Mouse (Mus musculus) liver, adult 2 months (tissue): Measurements from ENCODE around the gene Rarres2.

Experiments
- CTCF ChIP-seq: fragments of 200-500 bp; IDR thresholded peaks from 2 replicates; pipeline ENCODE4 v1.5.1; 2011; ENCODE audit warnings: low read depth, low read length, control low read depth
- POLR2A ChIP-seq: fragments of 200-500 bp; IDR thresholded peaks from 2 replicates; pipeline ENCODE4 v1.6.1; 2011; ENCODE audit warnings: low read length, control low read depth; ENCODE audit not compliant: insufficient read depth; ENCODE audit errors: extremely low read depth

DNA sequence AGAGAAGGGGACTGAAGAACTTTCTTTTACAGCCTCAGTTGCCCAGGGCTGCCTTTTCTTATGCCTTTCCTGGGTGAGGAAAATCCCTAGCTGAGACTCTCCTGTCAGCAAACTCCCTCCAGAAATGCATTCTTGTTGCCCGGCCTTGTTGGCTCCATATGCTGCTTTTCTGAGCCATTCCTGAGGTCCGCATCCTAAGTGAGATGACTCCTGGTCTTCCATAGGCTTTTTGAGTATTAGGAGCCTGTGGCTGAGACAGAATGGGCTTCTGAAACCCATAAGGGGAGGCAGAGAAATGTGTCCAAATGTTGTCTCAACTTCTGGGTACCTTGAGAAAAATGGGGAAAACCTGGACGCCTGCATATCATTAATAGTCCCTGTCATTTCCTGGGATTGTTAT lies 1.4 kb upstream of the Rarres2 start:
- TF ChIP-seq CTCF (no peak), POLR2A (no peak)
